Mouse (Mus musculus) stomach, embryonic 14.5 days (tissue): ENCODE measurements around the gene Hoxc4. TPM values are rescaled to one million over a fixed set of nuclear protein-coding genes. Genes with fewer than 3 reads are reported as not detected.

ENCODE experiments used
- ATAC-seq: fragments of 200-750 bp; cut with Nextera tagmentation; 2 replicates; pipeline ENCODE4 v1.8.0; 2017; ENCODE audit warnings: low read depth, moderate TSS enrichment; ENCODE audit not compliant: insufficient number of reproducible peaks, insufficient read depth, low FRiP score
- H3K27ac ChIP-seq: fragments of 300-500 bp; sonication (generic); 2 replicates; pipeline ENCODE4 v1.5.1; 2014; ENCODE audit warnings: mild to moderate bottlenecking, low read length, moderate library complexity, mixed read lengths
- H3K27me3 ChIP-seq: fragments of 300-500 bp; sonication (generic); 2 replicates; pipeline ENCODE4 v1.6.1; 2014; ENCODE audit warnings: low read length, control low read depth, mixed read lengths; ENCODE audit not compliant: control insufficient read depth, insufficient read depth
- H3K36me3 ChIP-seq: fragments of 300-500 bp; sonication (generic); 2 replicates; pipeline ENCODE4 v1.6.1; 2014; ENCODE audit warnings: mild to moderate bottlenecking, control low read depth, low read length, moderate library complexity, mixed read lengths; ENCODE audit not compliant: control insufficient read depth, insufficient read depth
- H3K4me1 ChIP-seq: fragments of 300-500 bp; sonication (generic); 2 replicates; pipeline ENCODE4 v1.6.1; 2014; ENCODE audit warnings: low read length, control low read depth, mixed read lengths; ENCODE audit not compliant: control insufficient read depth, insufficient read depth
- H3K4me2 ChIP-seq: fragments of 300-500 bp; sonication (generic); replicated peaks from 2 replicates; pipeline ENCODE4 v1.6.1; 2014; ENCODE audit warnings: low read depth, low read length, control low read depth
- H3K4me3 ChIP-seq: fragments of 300-500 bp; sonication (generic); 2 replicates; pipeline ENCODE4 v1.5.1; 2014; ENCODE audit warnings: low read depth, low read length, control low read depth
- H3K9ac ChIP-seq: fragments of 300-500 bp; sonication (generic); replicated peaks from 2 replicates; pipeline ENCODE4 v1.6.1; 2014; ENCODE audit warnings: low read depth, mild to moderate bottlenecking, control low read depth, low read length, moderate library complexity, mixed read lengths
- H3K9me3 ChIP-seq: fragments of 300-500 bp; sonication (generic); 2 replicates; pipeline ENCODE4 v1.6.1; 2016; ENCODE audit warnings: low read depth, low read length, control low read depth; ENCODE audit not compliant: control insufficient read depth
- WGBS: fragments of 180-500 bp; shearing (Covaris S2); extraction: QIAGEN DNeasy Blood & Tissue Kit; methylation state at CpG from one replicate; pipeline ENCODE4 v1.1.7; 2014; 5-methylcytosine and 5-hydroxymethylcytosine counted together
- polyA plus RNA-seq: library from polyadenylated mRNA; unstranded; fragments of >200 nt; fragmentation: Nextera tagmentation; extraction: Ambion mirVana; gene quantifications from 2 replicates; pipeline ENCODE4 v1.2.1, GENCODE M21; 2014

Hoxc4 gene
- polyA plus RNA-seq, 1 experiment from 2014 or later: 23.4 TPM

GRCm38 (mm10) chr15:103001370-103001769 lies 17.4 kb upstream of the Hoxc4 start:
- Histone ChIP-seq H3K4me3 (no peak overlapping the region), H3K4me1 (peaks cover 8% of the 10 kb centered on the region; the same call in 1 of the 2 replicates), H3K9me3 (no peaks in the 10 kb centered on the region), H3K9ac (no peak overlapping the region), H3K27me3 (peaks cover 89% of the 10 kb centered on the region), H3K4me2 (no peak overlapping the region), H3K27ac (no peak overlapping the region), H3K36me3 (no peaks in the 10 kb centered on the region)
- WGBS: 57% methylated on average over 2 of the region's 2 CpGs
- no peak for ATAC-seq

DNA sequence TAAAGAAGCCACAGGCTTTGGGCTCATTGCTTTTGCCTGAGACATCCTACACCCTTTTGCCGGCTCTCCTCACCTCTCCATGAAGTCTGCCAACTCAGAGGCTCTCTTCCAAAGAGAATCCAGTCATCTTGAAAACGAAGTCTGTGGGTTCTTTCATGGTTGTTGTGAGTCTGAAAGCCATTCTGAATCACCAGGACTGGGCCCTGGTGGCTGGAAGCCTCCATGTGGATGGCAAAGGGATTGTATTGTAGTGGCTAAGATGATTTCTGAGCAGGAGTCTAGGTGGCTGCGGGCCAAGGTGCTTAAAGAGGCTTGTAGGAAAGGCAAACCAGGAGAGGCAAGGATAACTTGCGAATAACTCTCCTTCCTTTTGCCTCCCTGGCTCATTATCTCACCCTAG lies 16.6 kb upstream of the Hoxc4 start:
- no peak overlapping the region for H3K9ac ChIP-seq
- WGBS: 37% methylated on average over 4 of the region's 4 CpGs

GRCm38 (mm10) chr15:103002821-103003448 lies 15.8 kb upstream of the Hoxc4 start:
- no peaks in the 10 kb centered on the region for H3K9me3 ChIP-seq
- peaks cover 85% of the 10 kb centered on the region for H3K27me3 ChIP-seq
- no peak overlapping the region for H3K4me3 ChIP-seq
- WGBS: 15% methylated on average over 13 of the region's 13 CpGs
- 0 out of 2 replicates have a peak overlapping the region, but pooled peaks have one; percentile 10 for H3K27ac ChIP-seq
- no peak for ATAC-seq
- H3K4me2 ChIP-seq: no peak overlapping the region
- H3K36me3 ChIP-seq: no peaks in the 10 kb centered on the region
- no peak overlapping the region for H3K9ac ChIP-seq
- peaks cover 8% of the 10 kb centered on the region; the same call in 1 of the 2 replicates for H3K4me1 ChIP-seq

More for the DNA sequence above, 16.6 kb upstream of the Hoxc4 start:
- ATAC-seq: no peak
- peaks cover 8% of the 10 kb centered on the region; the same call in 1 of the 2 replicates for H3K4me1 ChIP-seq
- no peak overlapping the region for H3K27ac ChIP-seq
- H3K4me3 ChIP-seq: no peak overlapping the region
- no peaks in the 10 kb centered on the region for H3K9me3 ChIP-seq
- peaks cover 89% of the 10 kb centered on the region for H3K27me3 ChIP-seq
- H3K36me3 ChIP-seq: no peaks in the 10 kb centered on the region
- H3K4me2 ChIP-seq: no peak overlapping the region

- Histone ChIP-seq H3K27me3 (peaks cover 78% of the 10 kb centered on the region), H3K36me3 (no peaks in the 10 kb centered on the region), H3K9ac (no peak overlapping the region), H3K27ac (peak overlapping the region; percentile 74; the same call in 1 of the 2 replicates), H3K9me3 (no peaks in the 10 kb centered on the region), H3K4me1 (no peaks in the 10 kb centered on the region; the same call in 1 of the 2 replicates), H3K4me3 (no peak overlapping the region), H3K4me2 (no peak overlapping the region)
- 7% methylated on average over 17 of the region's 17 CpGs for WGBS
- peak; percentile 51; the same call in 1 of the 2 replicates for ATAC-seq
These were observed 13.4 kb upstream of the Hoxc4 start for GRCm38 (mm10) chr15:103005308-103005707.

- Histone ChIP-seq H3K4me2 (peak overlapping the region; percentile 10; the same call in 1 of the 2 replicates), H3K27me3 (peaks cover 73% of the 10 kb centered on the region), H3K27ac (peak overlapping the region; percentile 74; the same call in 1 of the 2 replicates), H3K4me1 (no peaks in the 10 kb centered on the region), H3K4me3 (no peak overlapping the region), H3K36me3 (no peaks in the 10 kb centered on the region), H3K9ac (no peak overlapping the region), H3K9me3 (no peaks in the 10 kb centered on the region)
- 23% methylated on average over 5 of the region's 5 CpGs for WGBS
- no peak for ATAC-seq
These were observed 12.9 kb upstream of the Hoxc4 start for GRCm38 (mm10) chr15:103005797-103006196.

DNA sequence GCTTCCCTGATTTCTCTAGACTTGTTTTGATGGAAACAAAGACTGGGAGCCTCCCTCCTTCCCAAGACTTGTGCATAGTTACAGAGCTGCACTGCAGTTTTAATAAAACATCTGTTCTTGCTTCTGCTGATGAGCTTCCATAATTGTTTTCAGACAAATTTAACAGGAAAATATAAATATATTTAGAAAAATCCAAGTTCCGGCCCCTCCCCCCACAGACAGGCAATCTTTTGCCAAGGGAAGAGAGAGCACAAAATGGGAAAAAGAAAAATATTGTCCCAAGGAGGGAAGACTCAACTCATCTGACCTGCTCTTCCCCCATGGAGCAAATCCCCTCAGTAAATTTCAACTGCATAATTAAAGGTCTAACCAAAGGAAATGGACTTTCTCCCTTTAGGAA lies 12.4 kb upstream of the Hoxc4 start:
- Histone ChIP-seq H3K27me3 (peaks cover 68% of the 10 kb centered on the region), H3K27ac (no peak overlapping the region), H3K9ac (no peak overlapping the region), H3K36me3 (no peaks in the 10 kb centered on the region), H3K4me1 (no peaks in the 10 kb centered on the region), H3K4me3 (no peak overlapping the region), H3K4me2 (0 out of 2 replicates have a peak overlapping the region, but pooled peaks have one; percentile 10), H3K9me3 (no peaks in the 10 kb centered on the region)
- 34% methylated on average over 1 of the region's 1 CpGs for WGBS
- no peak for ATAC-seq

- H3K4me3 ChIP-seq: peak overlapping the region; percentile 26
- 4% methylated on average over 27 of the region's 27 CpGs for WGBS
- H3K4me2 ChIP-seq: peak overlapping the region; percentile 38
- no peaks in the 10 kb centered on the region for H3K36me3 ChIP-seq
- 0 out of 2 replicates have a peak overlapping the region, but pooled peaks have one; percentile 6 for H3K27ac ChIP-seq
- peaks cover 54% of the 10 kb centered on the region for H3K27me3 ChIP-seq
- no peaks in the 10 kb centered on the region for H3K4me1 ChIP-seq
- no peak for ATAC-seq
- H3K9me3 ChIP-seq: no peaks in the 10 kb centered on the region
- peak overlapping the region; percentile 22; the same call in 1 of the 2 replicates for H3K9ac ChIP-seq
These were observed 9.2 kb upstream of the Hoxc4 start for GRCm38 (mm10) chr15:103009265-103010111.

DNA sequence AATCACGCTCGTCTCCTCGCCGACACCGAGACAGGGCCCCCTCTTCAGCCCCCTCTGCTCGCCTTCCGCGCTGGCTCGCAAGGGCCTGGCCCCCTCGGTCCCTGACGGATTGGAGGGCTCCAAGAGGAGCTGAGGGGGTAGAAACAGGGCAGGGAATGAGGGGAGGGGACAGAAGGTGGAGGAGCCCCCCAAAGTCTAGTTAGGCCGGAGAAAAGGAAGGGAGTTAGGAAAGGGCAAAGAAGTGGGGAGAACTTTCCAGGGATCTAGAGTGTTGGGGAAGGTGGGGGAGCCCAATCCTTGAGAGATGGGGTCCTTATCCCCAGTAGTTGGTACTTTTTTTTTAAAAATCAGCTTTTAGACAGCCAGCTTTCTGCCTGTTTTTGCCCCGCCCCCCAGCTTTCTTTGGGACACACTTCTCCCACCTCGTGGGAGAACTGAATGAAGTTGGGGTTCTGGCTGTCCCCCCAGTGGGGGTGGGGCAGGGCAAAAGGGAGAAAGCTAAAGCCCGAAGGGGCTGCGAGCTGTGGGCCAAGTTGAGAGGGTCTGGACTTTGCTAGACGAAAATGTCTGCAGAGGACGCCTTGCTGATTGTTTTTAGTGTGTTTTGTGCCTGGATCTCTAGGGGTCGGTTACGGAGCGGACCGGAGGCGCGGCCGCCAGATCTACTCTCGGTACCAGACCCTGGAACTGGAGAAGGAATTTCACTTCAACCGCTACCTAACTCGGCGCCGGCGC lies 8.5 kb upstream of the Hoxc4 start:
- H3K9me3 ChIP-seq: no peaks in the 10 kb centered on the region
- 8% methylated on average over 31 of the region's 31 CpGs for WGBS
- H3K4me3 ChIP-seq: peak overlapping the region; percentile 26
- H3K4me2 ChIP-seq: peak overlapping the region; percentile 38
- H3K27me3 ChIP-seq: peaks cover 51% of the 10 kb centered on the region
- H3K4me1 ChIP-seq: no peaks in the 10 kb centered on the region
- no peak for ATAC-seq
- H3K9ac ChIP-seq: peak overlapping the region; percentile 22
- H3K27ac ChIP-seq: peak overlapping the region; percentile 15; the same call in 1 of the 2 replicates
- no peaks in the 10 kb centered on the region for H3K36me3 ChIP-seq
